Mouse (Mus musculus): Measurements from ENCODE around the gene Treh. TPM values are rescaled to one million over a fixed set of nuclear protein-coding genes. Genes with fewer than 3 reads are reported as not detected.

The Treh gene
- not detected for polyA plus RNA-seq (2017; shearing (Covaris generic))

DNA sequence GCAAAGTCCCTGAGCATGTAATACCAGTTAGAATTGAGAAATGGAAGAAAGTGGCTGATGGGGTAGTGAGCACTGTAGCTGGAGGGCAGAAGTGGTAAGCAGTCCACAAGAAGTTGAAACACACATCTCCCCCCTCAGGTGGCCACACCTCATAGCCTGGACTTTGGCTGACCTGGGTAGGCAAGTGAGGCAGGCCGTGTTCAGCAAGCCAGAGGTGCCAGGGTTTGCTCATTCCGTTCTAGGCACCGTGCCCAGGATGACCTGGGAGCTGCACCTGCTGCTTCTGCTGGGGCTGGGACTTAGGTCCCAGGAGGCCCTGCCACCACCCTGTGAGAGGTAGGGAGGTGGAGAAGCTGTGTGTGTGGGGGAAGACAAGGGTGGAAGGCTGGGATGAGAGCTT is at the start of gene Treh:
TSS of gene Treh (plus strand) at position 229 of the 400 bp plus-strand sequence.

GRCm38 (mm10) chr9:44734524-44735494 is 61.8 kb downstream of the Treh start, which contains the start of gene Phldb1:
TSS of gene Phldb1 (minus strand) at chr9:44735198.

Other genes starting within 250 kb of the Treh start
- gene Foxr1, start 232.1 kb upstream of the Treh start, polyA plus RNA-seq (2017; shearing (Covaris generic)), result not detected
- gene Upk2, start 218.3 kb upstream of the Treh start, polyA plus RNA-seq (2017; shearing (Covaris generic)), result not detected
- gene Bcl9l, start 190.4 kb upstream of the Treh start, polyA plus RNA-seq (2017; shearing (Covaris generic)), result 22.3 TPM
- gene Cxcr5, start 111.4 kb upstream of the Treh start, polyA plus RNA-seq (2017; shearing (Covaris generic)), result 3.2 TPM
- gene Ddx6, start 68.3 kb upstream of the Treh start, polyA plus RNA-seq (2017; shearing (Covaris generic)), result 59.3 TPM
- 0.55 TPM for gene Phldb1, start 62.0 kb downstream of the Treh start, polyA plus RNA-seq (2017; shearing (Covaris generic))
- gene Arcn1, start 94.6 kb downstream of the Treh start, polyA plus RNA-seq (2017; shearing (Covaris generic)), result 150 TPM
- 23.7 TPM for gene Ift46, start 94.7 kb downstream of the Treh start, polyA plus RNA-seq (2017; shearing (Covaris generic))
- gene Tmem25, start 126.1 kb downstream of the Treh start, polyA plus RNA-seq (2017; shearing (Covaris generic)), result not detected
- gene Ttc36, start 129.8 kb downstream of the Treh start, polyA plus RNA-seq (2017; shearing (Covaris generic)), result not detected
- 81.7 TPM for gene Kmt2a, start 208.1 kb downstream of the Treh start, polyA plus RNA-seq (2017; shearing (Covaris generic))
- 245 TPM for gene Atp5l, start 247.5 kb downstream of the Treh start, polyA plus RNA-seq (2017; shearing (Covaris generic))

All from naive thymus-derived CD4-positive, alpha-beta T cell, adult 5 months (primary cell).